Mouse (Mus musculus) ovary, adult 18-20 months (tissue): ENCODE data around the gene Cage1.
A peak's percentile ranks its signal among the peaks of the same experiment; 100 is the strongest.

Experiments
- DNase-seq: peaks from one replicate; pipeline ENCODE4 v3.0.0; 2022; ENCODE audit warnings: low spot score, mixed read lengths

Gene Cage1

DNA sequence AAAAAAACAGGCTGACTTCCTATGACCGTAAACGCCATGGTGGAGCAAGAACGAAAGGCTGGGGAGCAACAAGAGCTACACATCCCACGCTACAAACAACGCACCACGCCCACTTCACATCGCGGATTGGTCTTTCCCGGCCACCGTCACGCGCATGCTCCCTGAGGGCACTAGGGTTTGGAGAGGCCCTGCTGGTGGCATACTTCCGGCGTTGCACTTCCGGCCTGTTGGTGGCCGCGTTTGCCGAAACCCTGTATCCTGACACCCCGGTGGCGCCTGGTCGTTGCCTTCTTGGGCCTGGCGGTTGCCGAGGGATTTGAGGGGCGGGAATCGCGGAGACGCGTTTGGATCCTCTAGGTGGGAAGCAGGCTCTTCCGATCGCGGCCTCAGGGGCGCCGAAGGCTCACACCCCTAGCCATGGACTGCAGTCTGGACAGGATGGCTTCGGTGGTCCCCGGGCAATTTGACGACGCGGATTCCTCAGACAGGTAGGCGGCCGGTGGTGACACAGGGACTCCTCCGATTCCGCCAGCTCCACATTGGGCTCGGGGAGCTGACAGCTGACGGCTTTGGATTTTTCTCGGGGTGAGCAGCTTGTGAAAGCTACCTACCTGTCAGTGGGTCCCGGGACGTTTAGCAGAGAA, at the start of gene Cage1:
Gene Cage1, minus strand, starts transcription at position 26 of the 644 bp plus-strand sequence.
- DNase-seq: peak; percentile 94

DNA sequence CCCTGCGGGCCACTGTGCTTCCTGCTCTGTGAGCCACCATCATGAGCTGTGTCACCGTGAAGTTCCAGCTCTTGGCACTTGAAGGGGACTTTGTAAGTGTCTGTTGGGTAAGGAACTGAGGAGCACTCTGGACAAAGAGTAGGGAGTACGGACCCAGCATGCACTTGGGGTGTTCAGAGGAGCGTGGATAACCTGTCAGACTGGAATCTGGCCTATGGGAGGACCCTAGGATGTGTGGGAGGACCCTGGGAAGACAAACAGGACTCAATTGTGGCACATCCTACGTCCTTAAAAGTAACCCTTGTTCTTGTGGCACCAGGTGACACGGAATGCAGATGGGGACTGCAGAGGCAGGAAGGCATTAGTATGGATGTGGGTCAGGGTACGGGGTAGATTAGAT, 44.3 kb upstream of the Cage1 start:
- DNase-seq: no peak

DNA sequence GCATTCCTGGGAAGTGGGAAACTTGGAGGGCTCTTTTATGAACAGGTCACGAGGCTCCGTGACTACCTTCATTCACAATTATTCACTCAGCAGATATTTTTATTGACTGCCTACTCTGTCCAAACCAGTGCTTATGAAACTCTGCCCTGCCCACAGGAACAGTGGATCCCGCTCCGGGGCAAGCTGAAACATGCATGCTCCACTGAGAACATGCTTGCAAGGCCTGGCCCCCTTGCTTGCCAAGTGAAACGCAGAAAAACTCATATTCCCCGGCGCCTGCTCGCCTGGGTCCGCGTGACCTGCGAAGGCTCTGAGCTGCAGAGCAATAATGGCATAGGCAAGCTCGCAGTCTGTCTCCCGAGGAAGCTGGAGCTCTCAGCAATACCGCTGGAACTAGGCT, 43.9 kb upstream of the Cage1 start:
- DNase-seq: no peak

DNA sequence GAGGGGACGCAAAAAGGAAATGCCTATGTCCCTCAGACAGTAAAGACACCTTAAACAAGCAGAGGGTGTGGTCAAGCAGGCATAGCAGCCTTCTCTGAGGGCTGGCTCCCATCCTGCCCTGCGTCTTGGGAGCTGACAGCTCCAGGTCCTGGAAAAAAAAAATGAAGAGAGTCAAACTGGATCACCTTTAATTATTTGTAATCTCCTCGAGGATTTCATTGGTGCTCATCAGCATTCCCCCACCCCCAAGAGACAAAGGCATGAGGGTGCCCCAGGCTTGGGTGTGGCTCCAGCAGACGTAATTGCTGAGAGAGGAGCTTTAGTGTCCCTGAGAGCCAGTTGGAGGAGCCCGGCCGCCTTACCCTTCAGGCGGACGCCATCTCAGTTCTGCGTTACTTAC, 43.1 kb upstream of the Cage1 start:
- DNase-seq: no peak

DNA sequence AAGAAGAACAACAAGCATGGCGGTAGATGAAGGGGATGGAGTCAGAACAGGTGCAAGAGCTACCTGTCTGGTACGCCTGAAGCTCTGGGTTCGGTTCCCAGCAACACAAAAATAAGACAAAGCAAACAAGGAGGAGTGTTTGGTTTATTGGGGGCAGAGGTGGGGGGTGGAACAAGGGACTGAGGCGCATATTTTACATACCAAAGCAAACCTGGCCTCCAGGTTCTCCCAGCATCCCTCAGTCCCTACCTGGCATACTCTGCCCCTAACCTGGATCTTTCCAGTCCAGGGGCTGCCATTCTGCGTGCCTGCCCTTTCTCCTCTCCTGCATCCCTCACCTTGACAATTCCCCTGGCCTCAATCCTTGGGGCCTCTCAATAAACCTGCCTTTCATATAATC, 42.5 kb upstream of the Cage1 start:
- no peak for DNase-seq

DNA sequence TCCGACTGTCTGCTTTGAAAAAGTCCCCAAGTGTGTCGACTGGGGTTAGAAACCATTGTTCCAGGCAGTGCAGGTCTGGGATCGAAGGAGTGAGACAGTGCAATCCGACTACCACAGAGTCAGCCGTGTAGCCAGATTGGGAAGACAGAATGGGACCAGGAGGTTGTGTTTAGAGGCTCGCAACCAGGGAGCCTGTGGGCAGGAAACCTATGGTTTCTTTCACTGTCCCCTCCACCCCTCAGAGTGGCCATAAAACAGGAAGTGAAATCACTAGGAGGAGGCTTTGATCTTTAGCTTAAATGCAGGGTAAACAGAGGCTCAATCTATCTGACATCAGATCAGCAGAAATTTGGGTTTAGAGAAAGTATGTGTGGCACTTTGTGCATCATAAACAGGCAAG, 42.0 kb upstream of the Cage1 start:
- no peak for DNase-seq

DNA sequence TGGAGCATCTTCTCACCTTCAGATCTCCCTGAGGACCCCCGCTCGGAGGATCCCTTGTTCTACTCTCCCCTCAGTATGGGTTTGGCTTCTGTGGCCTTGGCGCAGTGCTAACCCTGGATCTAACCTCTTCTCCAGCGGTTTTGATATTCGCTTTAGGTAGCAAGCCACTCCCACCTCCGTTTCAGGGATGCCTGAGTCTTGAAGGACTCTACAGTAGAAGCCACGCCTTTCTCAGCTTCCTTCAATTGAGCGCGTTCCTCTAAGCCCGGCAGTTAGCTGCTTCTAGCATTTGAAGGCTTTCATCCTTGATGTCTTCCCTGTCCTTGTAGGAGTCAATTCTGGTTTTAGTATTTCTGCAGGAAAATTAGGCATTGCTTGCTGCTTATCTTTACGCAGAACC, 40.2 kb upstream of the Cage1 start:
- DNase-seq: no peak

DNA sequence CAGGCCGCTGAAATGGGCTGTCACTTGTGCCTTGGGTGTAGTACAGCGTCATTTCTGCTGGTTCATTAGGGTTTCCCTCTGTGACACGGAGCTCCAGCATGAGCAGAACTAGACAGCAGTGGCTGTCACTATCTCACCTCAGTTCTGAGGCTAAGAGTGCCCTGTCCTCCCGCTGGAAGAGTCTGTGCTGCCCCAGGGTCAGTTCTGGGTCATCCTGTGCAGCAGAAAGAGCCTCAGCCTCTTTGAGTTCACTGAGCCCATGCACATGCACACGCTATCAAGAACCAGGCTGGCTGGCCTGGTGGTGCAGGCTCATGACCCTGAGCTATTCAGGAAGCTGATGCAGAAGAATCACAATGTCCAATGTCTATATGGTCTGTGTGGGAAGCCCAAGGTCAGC, 37.5 kb upstream of the Cage1 start:
- peak; percentile 37 for DNase-seq

DNA sequence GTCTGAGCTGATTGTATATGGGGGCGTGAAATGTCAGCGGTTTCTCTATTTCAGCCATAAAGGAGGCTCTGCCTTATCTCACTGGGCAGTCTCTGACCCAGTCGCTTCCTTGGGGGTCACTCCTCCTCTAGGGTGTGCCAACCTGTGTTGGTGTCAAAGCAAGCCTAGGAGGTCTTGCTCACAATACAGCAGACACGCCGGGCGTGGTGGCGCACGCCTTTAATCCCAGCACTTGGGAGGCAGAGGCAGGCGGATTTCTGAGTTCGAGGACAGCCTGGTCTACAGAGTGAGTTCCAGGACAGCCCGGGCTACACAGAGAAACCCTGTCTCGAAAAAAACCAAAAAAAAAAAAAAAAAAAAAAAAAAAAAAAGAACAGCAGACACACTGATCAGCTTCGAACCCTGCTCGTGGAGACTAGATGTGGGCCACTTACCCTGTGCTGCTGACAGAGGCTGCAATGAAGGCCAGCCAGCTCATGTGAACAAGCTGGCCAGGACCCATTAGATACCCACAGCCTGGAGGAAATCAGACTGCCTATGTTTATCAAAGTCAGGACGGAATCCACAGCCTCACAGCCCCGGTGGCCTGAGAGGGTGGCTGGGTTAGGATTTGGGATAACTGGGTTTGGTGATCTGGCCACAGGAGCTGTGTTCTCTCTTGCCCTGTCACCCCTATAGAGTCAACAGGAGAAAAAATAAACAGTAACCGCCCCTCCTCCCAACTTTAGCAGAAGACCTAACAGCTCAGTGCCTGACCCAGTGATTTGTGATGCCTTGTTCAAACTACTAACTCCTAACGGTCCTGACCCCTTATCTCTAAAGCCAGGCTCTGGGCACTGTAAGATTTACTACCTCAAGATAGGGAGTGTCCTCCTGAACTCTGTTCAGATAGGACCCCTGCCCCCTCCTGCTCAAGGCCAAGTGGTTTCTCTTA, 36.8 kb upstream of the Cage1 start:
- DNase-seq: no peak

DNA sequence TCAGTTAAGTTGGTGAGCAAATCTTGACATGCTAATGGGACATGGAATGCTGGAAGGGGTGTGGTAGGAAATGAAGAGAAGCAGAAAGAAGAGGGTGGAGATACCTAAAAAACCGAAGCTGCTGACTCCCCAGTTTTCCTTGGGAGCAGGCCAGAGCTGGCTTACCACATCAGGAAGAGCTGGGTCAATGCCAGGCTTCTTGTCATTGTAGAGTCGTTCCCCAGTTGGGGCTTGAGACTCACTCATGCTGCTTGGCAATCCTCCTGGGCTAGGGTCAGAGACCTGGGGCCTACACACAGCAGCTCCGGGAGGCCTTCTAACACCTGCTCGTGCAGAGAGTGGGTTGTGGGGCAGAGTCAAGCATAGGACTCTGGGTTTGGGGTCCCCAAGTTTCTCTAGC, 34.1 kb upstream of the Cage1 start:
- DNase-seq: no peak

DNA sequence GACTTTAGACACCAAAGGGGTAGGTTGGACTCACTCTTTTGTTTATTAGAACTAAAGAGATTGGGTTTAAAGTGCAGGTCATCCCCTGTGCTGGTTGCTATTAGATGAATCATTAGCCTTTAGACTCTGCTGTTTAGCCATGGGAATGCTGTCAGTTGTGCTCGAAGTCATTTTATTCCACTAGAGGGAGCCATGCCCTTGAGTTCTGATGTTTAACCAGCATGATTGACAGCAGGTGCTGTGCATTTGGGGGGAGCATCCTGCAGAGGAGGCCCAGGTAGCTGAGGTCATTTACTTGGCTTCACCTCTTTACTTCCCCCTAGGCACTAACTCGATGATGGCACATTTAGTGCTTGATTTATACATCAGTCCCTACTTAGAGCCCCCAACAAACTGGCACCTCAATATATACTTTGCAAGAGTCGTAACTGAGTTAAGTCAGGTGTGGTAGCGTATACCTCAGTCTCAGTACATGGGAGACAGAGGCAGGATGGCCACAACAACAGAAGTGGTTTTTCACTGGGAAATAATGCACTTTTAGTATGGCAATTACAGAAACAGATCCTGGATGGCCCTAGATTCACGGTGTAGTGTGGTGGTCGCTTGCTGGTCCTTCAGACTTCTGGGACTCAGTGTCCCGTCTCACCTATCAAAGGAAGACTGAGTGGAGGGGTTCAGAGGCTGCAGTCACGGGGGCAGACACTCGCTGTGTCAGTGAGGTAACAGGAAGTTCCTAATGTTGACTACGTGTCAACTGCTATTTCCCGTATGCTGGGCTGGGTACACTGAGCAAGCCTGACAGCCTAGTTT, 28.2 kb upstream of the Cage1 start:
- DNase-seq: no peak

DNA sequence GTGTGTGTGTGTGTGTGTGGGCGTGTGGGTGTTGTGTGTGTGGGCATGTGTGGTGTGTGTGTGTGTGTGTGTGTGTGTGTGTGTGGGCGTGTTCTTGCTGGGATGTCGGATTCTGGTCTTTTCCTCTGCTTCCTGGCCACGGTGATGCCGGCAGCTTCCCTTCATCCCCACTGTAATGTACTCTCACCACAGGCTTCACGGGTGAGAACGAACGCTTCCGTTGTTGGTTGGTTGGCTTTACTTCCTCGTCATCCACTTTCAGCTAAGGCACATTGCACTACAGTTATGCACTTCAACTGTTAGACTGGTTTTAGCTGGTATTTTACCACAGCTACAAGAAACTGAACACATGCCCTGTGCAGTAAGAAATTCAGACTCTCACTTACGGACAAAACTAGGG, 25.8 kb upstream of the Cage1 start:
- no peak for DNase-seq

DNA sequence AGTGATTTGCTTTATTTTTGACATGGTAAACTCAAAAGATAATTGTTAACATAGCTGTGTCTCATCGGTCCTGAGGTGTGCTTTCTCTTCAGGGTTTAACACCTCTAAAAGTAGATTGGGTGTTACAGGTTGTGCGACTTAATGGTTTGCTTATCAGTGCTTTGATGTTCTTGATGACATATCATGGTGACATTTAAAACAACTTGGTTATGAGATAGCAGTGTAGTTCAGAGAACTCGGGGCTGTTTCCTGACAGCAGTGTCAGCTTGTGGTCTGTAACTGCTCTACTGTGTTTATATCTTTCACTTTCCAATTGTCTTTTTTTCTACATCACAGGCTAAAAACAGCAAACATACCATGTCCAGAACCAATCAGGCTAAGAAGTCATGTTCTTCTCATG, 13.0 kb upstream of the Cage1 start:
- DNase-seq: no peak

DNA sequence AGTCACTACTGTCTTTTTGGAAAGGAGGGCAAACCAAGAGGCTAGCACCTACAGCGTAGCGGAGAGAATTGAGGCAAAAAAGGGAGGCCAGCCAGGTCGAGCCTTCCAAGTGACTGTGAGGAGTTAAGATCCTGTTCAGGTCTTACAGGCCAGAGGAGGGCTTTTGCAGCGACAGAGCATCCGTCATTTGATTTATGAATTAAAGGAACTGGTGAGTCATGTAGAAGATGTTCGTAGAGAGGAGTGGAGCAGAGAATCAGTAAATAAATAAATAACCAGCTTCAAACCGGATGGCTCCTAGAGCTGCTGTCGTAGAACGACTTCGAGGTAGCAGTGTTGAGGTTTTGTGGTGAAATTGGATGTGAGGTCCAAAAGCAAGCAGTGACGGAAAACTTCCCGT, 942 bp upstream of the Cage1 start:
- no peak for DNase-seq

DNA sequence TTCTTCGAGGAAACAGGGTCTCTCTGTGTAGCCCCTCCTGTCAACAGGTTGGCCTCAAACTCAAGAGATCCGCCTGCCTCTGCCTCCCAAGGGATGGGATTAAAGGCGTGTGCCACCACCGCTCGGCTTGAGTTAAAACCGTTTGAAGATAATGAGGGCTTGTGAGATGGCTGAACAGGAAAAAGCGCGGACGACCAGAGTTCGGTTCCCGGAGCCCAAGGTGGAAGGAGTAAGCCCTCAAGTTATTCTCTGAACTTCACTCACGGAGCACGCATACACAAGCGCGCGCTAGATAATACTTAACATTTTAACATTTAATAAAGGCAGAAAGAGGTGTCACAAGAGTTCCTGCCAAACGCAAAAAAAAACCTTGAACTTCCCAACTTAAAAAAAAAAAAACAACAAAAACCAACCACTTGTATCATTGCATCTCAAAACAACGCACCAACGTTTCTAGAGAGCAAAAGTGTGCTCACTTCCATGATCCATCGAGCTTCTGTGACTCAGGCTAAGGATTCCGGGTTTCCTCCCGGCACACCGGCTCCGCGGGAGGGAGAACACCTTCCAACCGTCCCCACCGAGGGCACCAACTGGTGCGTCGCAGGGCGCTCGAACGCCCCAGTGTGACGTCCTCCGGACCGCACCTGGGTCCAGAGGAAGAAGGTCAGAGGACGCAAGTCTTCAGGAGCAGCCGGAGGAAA, 376 bp downstream of the Cage1 start, which contains the start of gene Riok1:
Gene Riok1, plus strand, starts transcription at position 653 of the 701 bp plus-strand sequence.
- DNase-seq: no peak

DNA sequence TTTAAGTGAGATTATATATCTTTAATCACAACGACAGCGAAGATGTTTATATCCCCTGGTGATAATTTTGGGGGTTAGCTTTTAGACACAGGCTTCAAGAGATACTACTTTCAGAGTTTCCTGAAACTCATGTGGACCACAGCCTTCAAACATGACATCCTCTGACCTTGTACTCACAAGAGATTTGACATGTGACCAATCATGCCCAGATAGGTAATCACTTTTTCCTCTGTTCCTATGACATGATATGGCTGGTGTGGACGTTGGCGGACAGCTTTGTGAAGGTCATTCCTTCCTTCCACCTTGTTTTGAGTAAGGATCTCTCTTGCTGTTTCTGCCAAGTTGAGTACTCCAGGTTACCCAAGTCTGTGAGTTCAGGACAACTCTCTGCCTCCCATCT, 8.5 kb downstream of the Cage1 start:
- no peak for DNase-seq

DNA sequence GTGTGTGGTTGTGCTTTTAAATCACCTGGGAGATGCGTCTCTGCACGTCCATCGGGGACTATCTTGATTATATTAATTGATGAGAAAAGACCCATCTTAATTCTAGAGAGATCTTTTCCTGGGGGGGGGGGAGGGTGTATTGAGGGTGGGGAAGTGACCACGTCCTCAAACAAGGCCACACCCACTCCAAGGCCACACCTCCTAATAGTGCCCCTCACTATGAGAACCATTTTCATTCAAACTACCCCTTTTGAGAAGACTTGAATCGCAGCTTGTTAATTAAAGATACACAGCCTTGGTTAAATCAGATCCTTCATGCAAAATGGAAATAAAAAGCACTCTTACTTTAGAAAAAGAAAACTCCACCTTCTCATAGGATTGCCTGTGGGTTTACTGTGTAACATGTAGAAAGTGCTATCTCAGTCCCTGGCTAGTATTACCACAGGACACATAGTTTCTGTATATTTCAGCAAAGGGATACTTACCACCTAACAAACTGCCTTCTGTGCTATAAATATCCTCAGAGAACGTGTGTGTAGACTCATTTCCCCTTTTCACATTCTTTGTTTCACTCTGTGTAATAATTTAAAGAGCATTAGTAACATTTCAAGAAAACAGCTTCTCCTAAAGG, 9.1 kb downstream of the Cage1 start:
- DNase-seq: no peak

DNA sequence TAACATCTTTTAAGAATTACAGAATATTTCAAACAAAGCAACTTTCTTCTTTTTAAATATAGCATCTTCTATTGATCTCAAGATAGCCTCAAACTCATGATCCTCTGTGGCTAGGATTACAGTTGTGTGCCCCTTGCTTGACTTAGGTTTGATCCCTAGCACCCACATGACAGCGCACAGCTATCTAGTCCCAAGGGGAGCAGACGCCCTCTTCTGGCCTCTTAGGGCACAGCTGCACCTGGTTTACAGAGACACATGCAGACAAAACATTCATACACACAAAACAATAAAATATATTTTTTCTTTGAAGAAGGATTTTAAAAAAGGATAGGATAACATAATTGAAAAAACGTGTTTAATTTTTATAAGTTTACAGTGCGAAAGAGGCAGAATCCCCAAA, 11.0 kb downstream of the Cage1 start:
- DNase-seq: no peak

DNA sequence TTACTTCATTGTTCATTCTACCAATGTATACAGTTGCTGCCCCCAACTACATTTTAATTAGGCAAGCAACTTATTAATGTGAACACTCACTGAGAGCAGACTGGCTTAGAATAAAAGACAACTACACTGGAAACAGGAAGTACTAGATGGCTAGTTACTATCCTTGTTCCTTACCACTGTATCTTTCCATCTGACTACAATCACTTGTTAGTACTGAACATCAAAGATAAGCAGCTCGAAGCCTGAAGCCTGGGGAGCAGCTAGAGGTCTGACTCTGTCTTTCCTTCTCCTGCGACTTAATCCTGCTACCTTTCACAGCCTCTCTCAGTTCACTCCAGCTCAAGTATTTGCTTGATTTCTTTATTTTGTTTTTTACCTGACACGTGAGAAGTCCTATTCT, 18.1 kb downstream of the Cage1 start:
- no peak for DNase-seq

DNA sequence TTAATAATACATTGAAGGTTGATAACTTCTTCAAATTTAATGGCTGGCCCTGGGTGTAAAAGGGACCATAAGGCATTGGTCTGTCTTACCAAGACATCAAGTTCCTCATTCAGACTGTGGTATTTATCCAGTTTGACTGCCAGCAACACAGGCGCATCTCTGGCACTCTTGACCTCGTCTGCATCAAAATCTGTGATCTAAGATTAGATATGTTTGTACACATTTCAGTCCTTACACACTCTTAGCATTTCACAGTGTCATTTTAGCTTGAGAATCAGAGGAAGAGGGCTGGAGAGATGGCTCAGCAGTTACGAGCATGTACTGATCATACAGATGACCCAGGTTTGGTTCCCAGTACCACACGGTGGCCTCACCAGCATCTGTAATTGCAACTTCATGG, 21.3 kb downstream of the Cage1 start:
- no peak for DNase-seq

DNA sequence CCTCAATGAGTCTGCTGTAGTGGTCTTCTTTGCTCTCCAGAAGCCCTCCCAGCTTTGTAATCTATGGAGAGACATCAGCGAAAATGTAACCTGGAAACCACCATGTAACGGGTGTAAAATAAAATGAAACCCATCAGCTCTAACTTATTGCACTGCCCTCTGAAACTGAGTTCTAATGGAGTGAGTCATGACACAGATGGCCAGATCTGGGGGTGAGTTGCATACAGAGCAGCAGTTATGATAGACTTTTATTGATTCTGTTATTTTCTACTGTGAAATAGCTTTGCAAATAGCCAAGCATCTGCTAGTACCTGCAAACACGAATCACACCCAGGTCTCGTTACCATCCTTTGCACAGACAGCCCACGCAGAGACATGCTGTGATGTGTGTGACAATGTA, 24.4 kb downstream of the Cage1 start:
- DNase-seq: no peak
